Mouse (Mus musculus): ENCODE data around the gene Inpp5f.
"Not testable (repeated sequence)": the region's sequence is repeated elsewhere in the genome, so short reads cannot be mapped to it uniquely, and the experiment has no call there.

Inpp5f gene

DNA sequence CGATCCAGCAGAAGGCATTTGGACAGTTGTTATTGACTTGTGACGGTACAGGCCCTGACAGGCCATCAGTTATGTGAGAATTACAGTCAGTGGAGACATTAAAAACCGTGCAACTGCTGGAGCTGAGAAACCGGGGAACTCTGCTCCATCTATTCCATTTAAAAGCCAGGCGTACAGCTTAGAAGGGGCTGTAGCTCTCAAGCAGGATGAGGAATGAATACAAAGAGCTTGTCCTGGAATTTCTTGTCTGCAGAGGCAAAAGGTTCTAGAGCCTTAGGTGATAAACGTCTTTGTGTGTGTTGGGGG, 18.2 kb upstream of the Inpp5f start:
- DNase-seq (ENCODE audit: low read depth) = no peak

DNA sequence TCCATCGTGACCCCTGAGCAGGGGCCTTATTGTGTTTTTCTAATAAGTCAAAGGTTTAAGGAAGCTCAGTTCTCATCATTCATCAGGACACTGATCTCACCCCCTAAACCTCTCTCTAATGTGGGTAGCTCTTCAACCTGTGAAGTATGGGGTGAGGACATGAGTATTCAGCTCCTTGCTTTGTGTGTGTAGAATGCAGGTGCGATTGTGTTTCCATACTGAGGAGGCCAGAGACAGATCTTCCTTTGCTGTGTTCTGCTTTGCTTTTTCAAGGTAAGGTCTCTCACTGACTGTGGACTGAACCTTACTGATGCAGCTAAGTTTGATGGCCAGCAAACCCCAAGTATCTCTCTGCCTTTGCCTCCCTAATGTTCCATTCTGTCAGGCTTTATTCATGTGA, 14.9 kb upstream of the Inpp5f start:
- no peak for DNase-seq (ENCODE audit: low read depth)

DNA sequence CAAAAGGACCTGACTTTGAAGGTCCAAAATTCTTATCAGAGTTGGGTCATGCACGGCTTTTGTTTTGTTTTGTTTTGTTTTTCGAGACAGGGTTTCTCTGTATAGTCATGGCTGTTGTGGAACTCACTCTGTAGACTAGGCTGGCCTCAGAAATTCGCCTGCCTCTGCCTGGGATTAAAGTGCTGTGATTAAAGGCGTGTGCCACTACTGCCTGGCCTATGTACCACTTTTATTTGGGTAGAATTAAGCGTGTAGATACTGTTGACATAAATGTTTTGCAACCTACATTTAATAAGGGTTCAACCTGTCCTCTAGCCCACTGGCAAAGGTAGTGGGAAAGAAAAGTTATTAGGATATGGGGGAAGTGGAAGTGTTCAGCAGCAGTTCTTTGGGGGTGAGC, 12.1 kb upstream of the Inpp5f start:
- no peak for DNase-seq (ENCODE audit: low read depth)

DNA sequence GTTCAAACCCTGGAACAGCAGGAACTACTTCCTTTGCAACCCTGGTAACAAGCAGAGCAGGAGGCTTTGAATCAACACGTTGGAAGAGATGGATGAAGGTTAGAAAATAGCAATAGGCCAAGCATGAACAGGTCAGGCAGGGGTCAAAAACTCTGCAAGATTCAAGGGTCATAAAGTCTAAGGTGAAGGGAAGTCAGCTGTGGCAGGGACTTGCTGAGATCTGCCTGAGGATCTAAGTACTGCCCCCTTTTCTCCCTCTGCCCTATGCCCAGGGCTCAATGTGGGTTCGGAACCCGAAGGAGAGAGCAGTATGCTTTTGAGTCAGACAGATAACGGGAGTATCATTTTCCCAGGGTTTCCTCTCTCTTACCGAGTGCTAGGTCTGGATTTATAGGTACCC, 9.3 kb upstream of the Inpp5f start:
- no peak for DNase-seq (ENCODE audit: low read depth)

GRCm38 (mm10) chr7:128609936-128610335, 1.2 kb upstream of the Inpp5f start:
- not testable (repeated sequence) for DNase-seq (ENCODE audit: low read depth)

DNA sequence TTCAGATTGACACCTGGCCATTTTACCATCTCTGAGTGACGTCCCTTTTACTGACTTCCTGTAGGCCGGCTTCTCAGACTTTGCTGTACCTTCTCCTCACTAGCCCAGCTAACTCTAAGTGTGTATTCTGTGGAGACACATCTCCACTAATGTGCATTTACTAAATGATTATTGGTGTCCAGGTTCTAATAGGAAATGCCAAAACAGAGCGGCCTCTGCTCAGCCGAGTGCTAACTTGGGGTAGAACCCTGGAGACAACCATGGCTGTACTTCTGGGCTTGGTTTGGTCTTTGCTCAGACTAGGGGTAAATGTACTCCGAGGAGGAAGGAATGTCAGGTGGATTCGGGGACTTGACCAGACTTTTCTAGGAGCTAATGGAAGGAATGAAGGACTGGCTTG, 638 bp upstream of the Inpp5f start:
- DNase-seq (ENCODE audit: low read depth) = no peak

- DNase-seq (ENCODE audit: low read depth) = no peak
Measured at GRCm38 (mm10) chr7:128611799-128612411, 777 bp downstream of the Inpp5f start.

GRCm38 (mm10) chr7:128612521-128613181, 1.5 kb downstream of the Inpp5f start:
- DNase-seq (ENCODE audit: low read depth) = no peak

DNA sequence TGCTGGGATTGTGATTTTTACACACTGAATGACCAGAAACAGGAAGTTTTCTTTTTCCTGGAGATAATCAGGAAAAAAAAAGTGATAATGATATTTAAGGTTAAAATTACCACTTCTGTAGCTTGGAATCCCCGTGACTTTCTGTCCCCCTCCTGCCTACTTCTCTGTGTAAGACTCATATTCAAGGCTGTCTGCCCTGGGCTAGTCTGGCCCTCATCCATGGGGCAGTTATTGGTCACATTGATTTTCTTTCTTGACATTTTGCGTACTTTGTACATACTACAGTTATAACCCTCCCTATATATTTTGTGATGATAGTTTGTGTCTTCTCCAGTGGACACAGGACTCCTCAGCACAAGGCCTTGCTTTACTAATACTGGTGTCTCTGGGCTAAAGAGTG, 2.5 kb downstream of the Inpp5f start:
- DNase-seq (ENCODE audit: low read depth) = no peak

DNA sequence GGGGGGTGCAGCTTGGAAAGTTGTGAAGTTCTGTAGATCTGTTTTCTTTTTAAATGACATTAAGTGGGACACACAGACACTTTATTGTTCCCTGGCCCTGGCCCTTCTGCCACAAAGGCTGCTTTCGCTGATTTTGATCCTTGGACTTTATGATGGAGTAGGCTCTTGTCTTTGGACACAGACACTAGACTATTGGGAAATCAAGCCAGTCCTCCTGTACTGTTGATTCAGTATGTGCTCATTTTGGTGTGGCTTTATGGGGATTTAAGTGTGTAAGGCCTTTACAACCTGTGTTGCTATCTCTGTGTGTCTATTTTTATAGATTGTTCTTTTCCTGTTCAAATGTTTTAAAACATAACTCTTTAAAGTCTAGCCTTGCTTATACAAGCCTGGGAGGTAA, 6.5 kb downstream of the Inpp5f start:
- DNase-seq (ENCODE audit: low read depth) = no peak

GRCm38 (mm10) chr7:128620178-128620577, 9.1 kb downstream of the Inpp5f start:
- no peak for DNase-seq (ENCODE audit: low read depth)

DNA sequence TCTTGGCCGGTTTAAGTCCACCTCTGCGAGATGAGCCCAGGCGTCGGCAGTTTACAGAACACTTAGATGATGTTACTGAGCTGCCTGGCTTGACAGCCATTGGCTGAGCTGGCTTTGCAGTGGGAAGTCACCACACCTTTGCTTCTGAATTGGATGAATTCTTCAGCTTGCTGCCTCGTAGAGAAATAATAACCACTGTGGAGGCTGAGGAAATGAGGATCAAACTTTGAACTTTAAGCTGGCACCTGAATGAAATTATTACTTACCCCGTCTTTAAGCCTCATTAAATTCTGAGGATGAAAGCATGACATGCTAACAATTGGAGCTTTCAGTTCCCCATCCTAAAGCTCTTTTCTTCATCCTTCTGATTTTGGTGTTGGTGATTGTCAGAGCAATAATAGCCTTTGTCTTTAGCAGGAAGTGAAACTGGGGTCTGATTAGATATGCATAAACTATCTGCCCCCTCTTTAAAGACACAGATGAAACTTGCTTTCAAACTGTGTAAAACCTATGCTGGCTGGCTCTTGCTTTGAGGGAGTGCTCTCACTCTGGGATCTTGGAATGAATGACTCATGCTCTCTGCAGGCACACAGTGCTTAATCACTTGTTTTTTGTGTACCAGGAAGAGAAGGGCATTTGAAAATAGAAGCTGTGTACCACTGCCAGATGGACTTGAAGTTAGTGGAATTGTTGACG, 11.3 kb downstream of the Inpp5f start:
- no peak for DNase-seq (ENCODE audit: low read depth)

GRCm38 (mm10) chr7:128622994-128623393, 11.9 kb downstream of the Inpp5f start:
- no peak for DNase-seq (ENCODE audit: low read depth)

DNA sequence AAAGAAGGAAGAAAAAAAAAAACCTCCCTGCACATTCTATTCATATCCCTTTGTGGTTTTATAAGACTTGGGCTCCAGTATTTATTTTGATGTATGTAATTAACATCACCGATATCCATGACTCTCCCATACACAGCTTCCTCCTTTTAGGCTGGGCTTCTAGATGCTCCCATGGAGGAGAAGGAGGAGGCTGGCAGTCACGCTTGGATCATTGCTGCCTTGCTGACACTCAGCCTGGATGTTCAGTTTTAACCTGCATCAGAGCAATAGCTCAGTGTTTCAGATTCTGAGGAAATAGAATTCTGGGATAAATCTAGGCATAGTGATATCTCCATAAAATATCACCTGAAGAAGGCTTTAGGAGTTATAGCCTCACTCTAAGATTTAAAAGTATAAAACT, 14.3 kb downstream of the Inpp5f start:
- no peak for DNase-seq (ENCODE audit: low read depth)

GRCm38 (mm10) chr7:128626601-128627000, 15.5 kb downstream of the Inpp5f start:
- DNase-seq (ENCODE audit: low read depth) = peak; percentile 63

DNA sequence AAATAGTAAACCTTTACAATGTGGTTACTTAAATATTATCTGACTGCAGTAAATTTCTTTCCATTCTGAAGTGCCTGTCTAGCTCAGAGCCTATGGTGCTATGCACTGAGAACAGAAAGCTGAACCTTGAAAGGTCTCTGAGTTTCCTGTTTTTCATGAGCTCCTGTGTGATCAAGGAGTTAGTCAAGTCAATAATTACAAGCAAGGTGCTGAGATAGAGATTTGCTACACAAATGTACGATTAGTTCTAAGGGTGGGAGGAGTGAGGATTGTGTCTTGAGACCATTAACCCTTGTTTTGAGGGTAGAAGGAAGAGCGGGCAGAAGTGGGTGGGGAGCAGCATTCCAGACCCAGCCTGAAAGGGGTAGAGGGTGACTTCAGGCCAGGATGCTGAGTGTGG, 16.1 kb downstream of the Inpp5f start:
- DNase-seq (ENCODE audit: low read depth) = peak; percentile 75

DNA sequence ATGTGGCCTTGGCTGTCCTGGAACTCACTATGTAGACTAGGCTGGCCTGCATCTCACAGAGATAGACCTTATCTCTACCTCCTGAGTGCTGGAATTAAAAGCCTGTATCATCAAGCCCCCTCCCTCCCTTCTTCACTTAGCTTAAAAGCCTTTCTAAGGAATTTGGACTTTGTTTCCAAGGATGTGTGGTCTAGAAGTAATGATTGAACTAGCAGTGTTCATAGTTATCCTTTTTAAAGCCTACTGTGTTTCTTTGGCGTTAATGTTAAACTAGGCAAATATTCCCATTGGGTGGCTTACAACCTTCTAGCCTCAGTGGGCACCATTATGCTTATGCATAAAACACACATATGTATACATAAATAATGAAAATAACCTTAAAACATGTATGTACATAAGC, 16.6 kb downstream of the Inpp5f start:
- DNase-seq (ENCODE audit: low read depth) = no peak

DNA sequence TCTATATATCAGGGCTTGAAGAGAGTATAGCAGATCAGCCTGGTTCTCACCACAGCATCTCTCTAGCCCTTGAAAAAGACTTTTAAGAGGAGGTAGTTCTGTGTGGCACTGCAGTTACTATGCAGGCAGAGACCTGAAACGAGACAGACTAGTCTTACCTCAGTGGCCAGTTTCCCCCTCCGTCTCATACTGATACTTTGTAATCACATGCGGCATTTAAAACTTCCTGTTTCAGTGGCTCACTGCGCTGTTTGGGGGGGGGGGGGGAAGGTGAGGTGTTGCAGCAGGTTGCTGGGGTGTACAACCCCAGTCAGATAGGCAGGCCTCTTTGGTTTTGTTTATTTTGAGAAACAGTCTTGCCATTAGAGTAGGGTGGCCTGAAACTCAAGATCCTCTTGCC, 22.0 kb downstream of the Inpp5f start:
- DNase-seq (ENCODE audit: low read depth) = peak; percentile 78

GRCm38 (mm10) chr7:128639925-128640485, 28.9 kb downstream of the Inpp5f start:
- DNase-seq (ENCODE audit: low read depth) = no peak

GRCm38 (mm10) chr7:128641571-128641970, 30.4 kb downstream of the Inpp5f start:
- no peak for DNase-seq (ENCODE audit: low read depth)

DNA sequence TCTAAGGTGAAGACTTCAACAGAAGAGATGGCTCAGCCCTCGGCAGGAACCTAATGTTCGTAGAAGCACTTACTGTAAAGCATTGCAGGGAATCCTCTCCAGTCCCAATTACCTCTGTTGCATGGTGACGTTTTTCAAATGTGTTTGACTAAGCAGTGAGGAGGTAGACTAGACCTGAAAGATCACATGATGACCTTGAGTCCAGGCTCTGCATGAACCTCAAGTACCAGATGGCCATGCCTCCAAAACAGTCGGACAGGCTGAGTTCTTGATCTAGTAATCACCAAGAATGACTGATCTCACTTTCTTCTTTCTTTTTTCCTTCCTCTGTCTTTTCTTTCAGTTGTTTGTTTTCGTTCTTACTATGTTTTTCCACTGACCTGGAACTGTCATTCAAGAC, 31.3 kb downstream of the Inpp5f start:
- no peak for DNase-seq (ENCODE audit: low read depth)

- no peak for DNase-seq (ENCODE audit: low read depth)
Measured at GRCm38 (mm10) chr7:128656970-128657369, 45.8 kb downstream of the Inpp5f start.

GRCm38 (mm10) chr7:128663906-128664305, 52.8 kb downstream of the Inpp5f start:
- DNase-seq (ENCODE audit: low read depth) = no peak

Data from naive thymus-derived CD4-positive, alpha-beta T cell, adult 2 months (primary cell).